Mouse (Mus musculus) G1E (cell line): ENCODE results near the gene Ankrd63.

Experiments used
- CTCF ChIP-seq: IDR thresholded peaks from 2 replicates; pipeline ENCODE4 v1.5.1; 2012; ENCODE audit warnings: low read depth, low read length, inconsistent platforms, mixed read lengths
- GATA1 ChIP-seq: IDR thresholded peaks from 2 replicates; pipeline ENCODE4 v1.6.1; 2012; ENCODE audit warnings: borderline replicate concordance, low read length, inconsistent platforms, mixed read lengths

DNA sequence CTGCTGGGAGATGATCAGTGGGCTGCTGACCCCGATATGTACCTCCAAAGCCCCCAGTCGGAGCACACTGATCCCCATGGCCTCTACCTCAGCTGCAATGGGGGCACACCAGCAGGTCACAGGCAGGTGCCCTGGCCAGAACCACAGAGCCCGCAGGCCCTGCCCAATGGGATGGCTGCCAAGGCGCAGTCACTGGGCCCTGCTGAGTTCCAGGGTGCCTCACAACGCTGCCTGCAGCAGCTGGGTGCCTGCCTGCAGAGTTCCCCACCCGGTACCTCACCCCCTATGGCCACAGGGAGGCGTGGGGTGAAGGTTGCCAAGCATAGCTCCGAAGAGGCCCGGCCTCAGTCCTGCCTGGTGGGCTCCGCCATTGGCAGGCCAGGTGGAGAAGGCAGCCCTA is 13.9 kb downstream of the Ankrd63 start:
- TF ChIP-seq CTCF (no peak), GATA1 (no peak)
